Mouse (Mus musculus): ENCODE results near the gene Plagl2.

DNA sequence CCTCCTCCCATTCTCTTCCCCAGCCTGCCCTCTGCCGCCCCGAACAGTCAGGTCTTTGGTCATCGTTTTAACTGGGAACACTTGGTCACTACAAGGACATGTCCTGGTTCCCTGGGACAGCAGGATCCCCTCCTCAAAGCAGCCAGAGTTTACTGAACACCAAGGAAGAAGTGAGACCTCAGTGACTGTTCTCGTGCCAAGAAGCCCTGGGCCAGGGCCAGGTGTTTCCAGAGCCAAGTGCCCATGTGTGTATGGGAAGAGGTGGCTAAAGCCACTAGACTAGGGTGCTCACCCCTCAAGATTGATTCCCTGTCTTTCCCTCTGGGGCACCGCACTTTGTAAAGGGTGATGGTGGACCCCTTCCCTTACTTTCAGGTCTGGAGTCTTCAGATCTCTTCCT, 31.9 kb downstream of the Plagl2 start:
- no peak for TF ChIP-seq CTCF (IDR thresholded peaks at IDR 0.05; ENCODE audit: insufficient read depth, low read length)
- TF ChIP-seq POLR2A (IDR thresholded peaks at IDR 0.05; ENCODE audit: borderline replicate concordance, extremely low read depth, low read depth, low read length) = no peak
